Mouse (Mus musculus): ENCODE measurements around the gene Lmcd1. TPM values are rescaled to one million over a fixed set of nuclear protein-coding genes. Genes with fewer than 3 reads are reported as not detected.
A peak's percentile ranks its signal among the peaks of the same experiment; 100 is the strongest.

Gene Lmcd1
- total RNA-seq, 2 experiments from 2014 or later, result 5.4 to 6.0 TPM

DNA sequence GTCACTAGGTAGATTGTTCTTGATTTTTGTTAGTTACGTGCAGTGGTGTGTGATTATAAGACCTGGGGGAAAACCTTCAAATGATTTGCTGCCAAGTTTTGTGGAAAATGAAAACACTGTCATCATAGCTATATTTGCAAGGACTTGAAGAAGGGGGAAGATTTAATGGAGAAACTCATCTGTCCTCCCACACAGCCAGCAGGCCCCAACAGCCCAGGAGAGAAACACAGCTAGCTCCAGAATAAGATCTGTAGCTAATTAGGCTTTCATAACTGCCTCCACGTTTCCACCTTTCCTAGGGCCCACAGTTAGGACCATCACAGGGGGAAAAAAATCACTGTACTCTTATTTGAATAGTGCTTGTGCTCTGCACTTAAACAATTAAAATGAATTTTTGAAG, 10.5 kb downstream of the Lmcd1 start:
- no peak for DNase-seq (ENCODE audit: low spot score in 2 of 2)

DNA sequence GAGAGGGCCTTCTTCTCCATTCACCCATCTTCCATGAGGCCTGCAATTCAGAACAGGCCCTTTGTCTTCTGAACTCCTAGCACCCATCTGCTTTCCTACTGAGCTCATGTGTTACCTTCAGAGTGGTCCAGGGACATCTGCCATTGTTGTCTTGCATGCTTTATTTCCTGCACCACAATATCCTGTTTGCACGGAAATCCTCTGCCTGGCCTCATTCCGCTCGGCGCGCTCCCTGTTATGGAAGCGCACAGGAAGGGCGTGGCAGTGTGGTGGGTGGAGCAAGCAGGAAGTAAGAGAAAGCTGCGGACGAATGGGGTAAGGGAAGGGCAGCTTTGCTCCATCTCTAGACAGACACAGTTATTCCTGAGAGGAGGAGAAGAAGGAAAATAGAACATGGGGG, 14.1 kb downstream of the Lmcd1 start:
- DNase-seq (ENCODE audit: low spot score in 2 of 2), result no peak

DNA sequence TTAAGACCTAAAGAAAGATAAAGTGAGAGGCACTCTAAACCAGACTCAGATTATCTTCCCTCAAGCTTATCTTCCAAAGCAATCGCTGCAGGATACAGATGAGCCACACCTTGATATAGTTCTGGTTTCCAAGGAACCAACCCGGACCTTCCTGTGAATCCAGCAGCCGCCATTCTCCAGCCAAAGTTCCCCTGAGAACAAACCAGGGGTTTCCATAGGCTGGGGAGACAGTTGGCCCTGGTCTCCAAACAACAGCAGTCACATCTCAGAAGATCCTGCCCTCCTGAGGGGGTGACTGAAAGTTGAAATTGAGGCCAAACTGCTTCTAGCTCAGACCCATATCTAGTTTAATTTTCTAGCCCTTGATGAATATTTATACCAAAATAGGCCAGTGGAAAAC, 14.7 kb downstream of the Lmcd1 start:
- no peak for DNase-seq (ENCODE audit: low spot score in 2 of 2)

DNA sequence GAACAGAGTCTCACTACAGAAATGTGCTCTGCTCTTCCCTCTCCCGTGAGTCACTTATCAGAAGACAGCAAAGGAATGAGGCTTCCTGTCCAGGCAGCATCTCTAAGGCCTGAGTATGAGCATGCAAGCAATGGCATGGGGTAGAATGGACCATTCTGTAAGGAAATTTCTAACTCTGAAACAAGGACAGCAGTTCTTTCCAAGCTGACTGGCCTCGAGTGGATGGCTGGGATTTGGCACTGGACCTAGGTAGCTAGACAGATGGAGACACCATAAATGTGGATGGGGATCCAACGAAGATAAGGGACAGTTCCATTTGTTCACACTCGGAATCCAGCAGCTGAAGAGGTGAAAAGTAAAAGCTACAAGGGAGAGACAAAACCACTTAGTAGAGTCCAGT, 17.6 kb downstream of the Lmcd1 start:
- no peak for DNase-seq (ENCODE audit: low spot score in 2 of 2)

DNA sequence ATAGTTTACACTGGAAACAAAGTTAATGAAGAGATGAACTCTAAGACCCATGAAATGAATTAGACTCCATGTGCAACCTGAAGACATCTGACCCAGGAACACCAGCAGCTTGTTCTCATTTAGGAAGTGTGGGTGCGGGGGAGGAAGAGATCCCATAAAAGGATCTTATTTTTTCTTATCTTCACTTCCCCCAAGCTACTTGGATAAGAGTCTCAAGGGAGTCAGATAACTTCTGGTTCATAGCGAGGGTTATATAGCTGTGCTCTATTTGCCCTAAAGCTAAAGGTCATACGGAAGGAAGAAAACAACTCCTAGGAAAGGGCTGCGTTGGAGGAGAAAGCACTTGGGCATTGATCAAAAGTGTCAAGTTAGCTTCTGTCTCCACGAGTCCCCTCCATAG, 19.8 kb downstream of the Lmcd1 start:
- no peak for DNase-seq (ENCODE audit: low spot score in 2 of 2)

DNA sequence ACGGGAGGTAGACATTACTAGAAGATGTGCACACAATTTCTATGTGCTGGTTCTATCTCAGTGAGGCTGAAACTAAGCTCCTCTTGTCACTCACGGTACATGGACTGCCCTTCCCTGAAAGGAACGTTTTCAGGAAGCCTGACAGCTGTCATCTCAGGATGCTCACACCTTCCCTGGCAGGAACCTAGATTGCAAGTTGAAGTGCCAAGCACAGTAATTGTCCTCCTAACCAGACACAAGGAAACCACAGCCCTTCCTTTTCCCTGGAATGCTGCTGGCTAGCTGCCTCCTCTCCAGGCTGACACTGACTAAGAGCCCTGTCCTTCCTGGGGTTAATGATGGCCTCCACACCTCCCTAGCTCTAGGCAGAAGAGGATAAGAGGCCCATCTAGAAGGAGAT, 21.7 kb downstream of the Lmcd1 start:
- DNase-seq (ENCODE audit: low spot score in 2 of 2), result no peak

DNA sequence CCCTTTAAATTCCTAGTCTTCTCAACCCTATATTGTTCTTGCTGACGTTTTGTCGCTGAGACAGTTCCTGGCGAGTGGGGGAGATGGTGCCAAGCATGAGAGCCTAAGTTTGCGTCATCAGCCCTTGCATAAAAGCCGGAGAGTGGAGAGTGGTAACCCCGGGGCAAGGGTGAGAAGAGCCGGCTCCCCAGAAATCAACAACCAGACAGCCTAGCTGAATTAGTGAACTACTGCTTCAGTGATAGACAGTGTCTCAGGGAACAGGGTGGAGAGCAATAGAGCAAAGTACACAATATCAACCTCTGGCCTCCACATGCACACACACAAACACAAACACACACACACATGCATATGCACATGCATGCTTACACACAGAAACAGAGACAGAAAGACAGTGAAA, 26.6 kb downstream of the Lmcd1 start:
- DNase-seq (ENCODE audit: low spot score in 2 of 2), result no peak

DNA sequence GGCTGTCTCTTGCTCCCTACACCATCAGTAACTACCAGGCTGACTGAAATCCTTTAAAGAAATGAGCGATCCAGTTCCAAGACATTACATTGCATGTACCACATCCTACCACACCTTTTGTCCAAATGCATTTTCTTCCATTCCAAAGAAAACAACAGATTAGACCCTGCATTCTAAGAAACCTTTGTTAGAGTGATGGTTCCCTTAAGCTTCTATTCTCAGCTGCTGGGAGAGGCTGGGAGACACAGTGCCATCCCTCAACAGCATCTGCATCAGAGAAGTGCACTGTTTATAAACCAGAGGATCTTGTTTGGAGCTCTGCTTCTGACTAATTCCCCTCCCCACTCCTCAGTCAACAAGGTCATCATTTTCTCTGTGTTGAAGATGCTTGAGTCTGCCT, 27.1 kb downstream of the Lmcd1 start:
- no peak for DNase-seq (ENCODE audit: low spot score in 2 of 2)

DNA sequence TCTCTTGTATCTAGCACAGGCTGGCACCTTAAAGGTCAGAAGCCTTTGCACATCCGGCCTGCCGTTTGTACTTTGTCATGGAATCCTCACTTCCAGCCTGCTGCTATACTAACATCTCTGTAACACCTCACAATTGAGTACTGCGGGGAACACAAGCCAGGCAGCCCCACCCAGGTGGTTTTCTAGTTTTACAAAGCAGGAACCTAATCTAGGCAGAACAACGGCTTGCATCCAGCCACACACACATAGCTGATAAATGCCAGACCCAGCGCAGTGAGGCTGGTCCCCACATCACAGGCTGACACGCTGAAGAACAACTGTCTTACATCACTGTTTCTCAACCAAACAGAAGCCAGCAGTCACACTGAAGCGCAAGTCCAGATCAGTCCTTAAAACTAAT, 28.7 kb downstream of the Lmcd1 start:
- no peak for DNase-seq (ENCODE audit: low spot score in 2 of 2)

DNA sequence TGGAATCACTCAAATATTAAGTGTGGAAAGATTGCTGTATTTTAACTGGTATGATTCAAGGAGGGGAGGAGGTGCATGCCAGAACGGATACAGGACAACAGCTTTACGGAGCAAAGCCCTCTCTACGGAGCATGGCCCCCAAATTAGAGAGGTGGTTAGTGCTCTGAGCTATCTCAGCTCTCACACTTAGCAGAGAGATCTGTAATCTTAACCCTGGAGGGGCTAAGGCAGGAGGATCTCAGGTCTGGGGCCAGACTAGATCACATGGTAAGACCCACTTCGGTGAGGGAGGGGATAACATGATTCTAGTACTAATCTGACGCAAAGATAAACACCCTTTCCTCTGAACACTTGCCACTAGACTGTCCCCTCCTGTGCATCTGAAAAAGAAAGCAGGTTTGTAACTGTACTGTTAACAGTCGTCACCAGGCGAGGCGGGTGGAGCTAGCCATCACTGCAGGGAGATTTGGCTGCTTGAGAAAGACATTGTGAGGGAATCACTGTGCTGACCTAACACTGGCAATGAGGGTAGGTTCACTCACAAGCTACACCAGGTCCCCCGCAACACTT, 29.3 kb downstream of the Lmcd1 start:
- no peak for DNase-seq (ENCODE audit: low spot score in 2 of 2)

DNA sequence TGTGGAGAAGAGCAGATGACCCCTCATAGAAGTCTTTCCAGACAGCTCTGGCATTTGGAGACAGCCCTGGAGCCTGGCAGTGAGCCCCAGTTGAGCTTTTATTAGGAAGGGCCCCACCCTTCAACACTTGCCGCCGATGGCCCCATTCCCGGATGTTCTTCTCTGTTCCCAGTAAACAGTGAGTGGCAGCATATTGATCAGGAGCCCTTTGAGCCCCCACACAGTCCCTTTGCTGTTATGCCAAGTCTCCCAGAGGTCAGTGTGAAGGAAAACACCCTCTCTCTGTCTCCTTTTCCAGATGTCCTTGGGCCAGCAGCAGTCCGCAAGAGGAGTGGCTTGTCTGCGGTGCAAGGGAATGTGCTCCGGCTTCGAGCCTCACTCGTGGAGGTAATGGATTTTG, 31.2 kb downstream of the Lmcd1 start:
- DNase-seq (ENCODE audit: low spot score in 2 of 2), result peak; percentile 27 to 34

DNA sequence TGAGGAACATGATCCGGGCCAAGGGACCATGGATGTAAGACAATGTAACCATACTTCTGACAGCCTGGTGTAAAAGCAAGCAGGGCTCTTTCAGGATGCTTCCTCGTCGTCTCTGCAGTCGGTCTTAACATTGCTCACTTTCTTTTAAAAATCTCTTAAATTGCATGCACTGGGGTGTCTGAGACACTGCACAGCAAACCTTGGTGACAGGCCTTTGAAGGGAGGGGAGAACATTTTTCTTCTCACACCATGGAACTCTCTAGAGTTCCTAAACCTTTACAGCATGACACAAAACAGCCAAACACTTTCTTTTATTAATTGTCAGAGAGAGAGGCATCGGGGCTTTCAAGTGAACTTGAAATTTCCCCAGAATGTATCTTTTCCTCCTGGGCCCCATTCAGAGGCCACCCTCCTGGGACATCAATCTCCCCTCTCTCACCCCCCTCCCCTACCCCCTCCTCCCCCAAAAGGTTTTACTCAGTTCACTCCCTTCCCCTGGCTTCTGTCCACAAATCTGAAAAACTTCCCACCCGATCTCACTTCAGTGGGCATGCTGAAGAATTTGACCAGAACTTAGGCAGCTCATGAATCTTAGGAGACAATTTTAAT, 35.9 kb downstream of the Lmcd1 start:
- no peak for DNase-seq (ENCODE audit: low spot score in 2 of 2)

DNA sequence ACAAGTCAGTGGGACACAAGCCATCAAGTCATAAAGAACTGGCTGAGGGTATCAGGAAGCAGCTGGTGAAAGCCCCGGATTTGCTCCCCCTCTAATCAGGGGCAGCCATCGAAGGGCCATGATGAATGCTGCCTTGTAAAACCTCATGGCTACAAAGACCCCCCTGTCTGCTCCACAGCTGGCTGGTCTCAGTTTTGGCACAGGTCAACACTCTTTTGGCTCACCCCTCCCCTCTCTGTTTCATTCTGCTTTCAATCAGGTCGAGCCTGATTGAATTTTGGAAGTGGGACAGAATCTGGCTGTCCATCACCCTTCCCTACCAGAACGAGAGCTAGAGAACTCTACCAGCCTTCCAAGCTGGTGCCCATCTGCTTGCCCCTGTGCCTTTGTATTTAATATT, 37.8 kb downstream of the Lmcd1 start:
- DNase-seq (ENCODE audit: low spot score in 2 of 2), result peak; percentile 44 to 58

DNA sequence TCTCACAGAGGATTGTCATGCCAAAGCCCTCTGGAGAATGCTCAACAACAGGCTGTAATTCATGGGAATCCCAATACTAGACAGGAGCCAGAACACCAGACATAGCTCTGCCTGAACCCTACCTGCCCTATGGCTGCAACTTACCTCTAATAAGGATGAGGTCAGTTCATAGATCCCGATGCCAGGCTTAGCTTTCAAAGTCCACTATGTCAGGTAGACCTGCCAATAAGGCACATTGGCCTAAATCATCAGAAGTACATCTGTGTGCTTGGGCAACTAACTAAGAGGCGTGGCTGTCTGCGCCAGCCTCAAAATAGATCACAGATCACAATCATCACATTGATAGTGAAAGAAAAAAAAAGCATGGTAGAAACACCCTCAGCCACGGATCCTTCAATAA, 45.9 kb downstream of the Lmcd1 start:
- DNase-seq (ENCODE audit: low spot score in 2 of 2), result no peak

DNA sequence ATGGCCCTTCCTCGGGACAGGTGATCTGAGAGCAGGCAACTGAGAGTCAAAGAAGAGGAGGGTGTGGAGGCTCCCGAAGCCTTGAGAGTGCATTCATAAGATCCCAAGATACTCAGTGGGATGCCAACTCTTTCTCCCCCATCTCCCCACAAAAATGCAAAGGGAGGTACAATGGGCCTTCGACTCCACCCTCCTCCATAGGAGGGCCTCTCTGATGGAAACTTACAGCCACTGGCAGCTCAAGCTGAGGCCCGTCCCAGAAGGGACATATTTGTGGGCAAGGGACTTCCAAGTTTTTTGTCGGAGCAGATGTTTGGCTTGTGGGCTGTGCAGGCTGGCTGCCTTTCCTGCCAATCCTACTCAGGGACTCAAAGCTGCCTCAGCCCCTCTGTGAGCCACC, 47.1 kb downstream of the Lmcd1 start:
- DNase-seq (ENCODE audit: low spot score in 2 of 2), result peak in 1 of 2 experiments; percentile 13

DNA sequence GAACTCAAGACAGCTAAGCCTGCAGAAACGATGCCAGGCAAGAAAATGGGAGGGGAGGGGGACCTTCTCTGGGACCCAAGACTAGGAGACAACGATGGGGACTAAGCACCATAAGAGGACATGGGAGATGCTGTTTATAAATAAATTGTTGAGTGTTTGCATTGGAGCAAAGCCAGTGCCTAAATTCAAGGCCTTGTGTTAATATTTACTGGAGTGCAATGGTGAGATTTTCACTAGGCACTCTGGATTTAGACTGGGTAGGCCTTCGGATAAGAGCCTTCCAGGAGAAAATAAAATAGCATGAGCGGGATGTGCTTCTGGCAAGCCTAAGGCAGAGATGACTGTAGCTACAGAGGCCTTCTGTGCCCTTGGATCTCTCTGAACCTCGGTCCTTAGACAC, 49.4 kb downstream of the Lmcd1 start:
- DNase-seq (ENCODE audit: low spot score in 2 of 2), result no peak

DNA sequence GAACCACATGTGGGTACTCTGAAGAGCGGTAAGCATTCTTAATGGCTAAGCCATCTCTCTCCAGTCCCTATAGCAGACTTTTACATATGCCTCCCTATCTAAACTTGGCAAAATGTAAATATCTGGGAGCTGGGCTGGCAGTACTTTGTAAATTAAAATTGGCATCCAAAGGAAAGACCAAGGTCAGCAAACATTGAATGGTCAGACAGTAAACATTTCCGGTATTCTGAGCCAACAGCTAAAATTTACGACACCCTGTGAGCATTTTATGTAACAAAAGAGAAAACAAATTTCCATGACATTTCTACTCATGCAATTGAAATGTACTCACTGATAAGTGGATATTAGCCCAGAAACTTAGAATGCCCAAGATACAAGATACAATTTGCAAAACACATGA, 51.7 kb downstream of the Lmcd1 start:
- no peak for DNase-seq (ENCODE audit: low spot score in 2 of 2)

DNA sequence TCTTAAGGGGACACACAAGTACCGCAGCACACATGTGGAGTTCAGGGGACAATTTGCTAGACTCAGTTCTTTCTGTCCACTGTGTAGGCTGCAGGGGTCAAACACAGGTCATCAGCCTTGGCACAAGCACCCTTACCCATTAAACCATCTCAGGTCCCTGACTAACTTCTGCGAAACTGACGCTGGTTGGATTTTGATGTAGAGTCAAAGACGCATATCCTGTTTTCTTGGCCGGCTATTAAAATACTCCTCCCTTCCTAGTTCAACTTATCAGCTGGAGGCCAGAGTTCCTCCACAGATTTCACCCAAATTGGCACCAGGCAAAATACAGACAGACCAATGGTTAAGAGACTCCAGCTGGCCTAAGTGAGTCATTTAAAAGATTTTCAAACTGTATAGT, 54.2 kb downstream of the Lmcd1 start:
- DNase-seq (ENCODE audit: low spot score in 2 of 2), result no peak

DNA sequence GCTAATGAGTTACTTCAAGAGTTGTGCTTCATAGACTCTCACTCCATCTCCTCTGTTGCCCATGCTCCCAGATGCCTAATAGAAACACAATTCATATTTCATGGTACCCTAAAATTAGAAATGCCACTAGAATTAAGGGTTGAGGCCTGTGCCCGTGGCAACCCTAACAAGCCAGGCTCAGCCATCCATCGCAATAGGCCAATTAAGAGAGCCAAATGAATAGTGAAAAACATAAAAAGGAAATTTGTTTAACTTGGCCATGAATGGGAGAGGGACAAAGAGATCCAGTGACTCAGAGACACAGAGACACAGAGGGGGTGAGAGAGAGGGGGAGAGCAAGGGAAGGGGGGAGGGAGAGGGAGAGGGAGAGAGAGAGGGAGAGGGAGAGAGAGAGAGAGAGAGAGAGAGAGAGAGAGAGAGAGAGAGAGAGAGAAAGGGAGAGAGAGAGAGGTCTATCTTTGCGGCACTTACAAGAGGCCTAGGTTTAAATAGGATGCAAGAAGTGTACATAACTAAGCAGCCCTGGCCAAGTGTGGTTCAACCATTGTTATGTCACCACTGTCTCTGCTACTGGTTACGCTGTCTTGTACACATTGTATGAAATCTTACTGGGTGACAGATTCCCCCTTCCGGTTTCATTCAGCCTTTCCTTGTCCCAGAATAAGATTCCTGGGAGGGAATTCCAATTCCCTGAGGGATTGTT, 57.1 kb downstream of the Lmcd1 start:
- DNase-seq (ENCODE audit: low spot score in 2 of 2), result peak in 1 of 2 experiments; percentile 8

DNA sequence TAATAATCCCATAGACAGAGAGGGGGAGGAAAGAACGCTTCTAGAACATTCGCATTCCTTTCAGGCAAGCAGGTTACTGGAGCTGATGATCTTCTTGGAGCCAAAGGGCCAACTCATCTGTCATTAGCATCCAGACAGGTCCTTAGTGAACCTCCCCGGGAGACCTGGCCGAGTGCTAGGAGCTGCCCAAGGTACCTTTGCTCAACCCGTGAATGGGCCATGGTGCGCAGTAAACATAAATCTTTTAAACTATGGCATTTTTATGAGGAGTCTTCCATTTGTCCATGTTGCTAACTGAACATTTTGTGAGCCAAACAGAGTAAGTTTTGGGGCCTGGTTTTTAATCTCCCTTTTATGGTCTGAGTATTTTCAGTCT, 57.7 kb downstream of the Lmcd1 start:
- DNase-seq (ENCODE audit: low spot score in 2 of 2), result no peak

DNA sequence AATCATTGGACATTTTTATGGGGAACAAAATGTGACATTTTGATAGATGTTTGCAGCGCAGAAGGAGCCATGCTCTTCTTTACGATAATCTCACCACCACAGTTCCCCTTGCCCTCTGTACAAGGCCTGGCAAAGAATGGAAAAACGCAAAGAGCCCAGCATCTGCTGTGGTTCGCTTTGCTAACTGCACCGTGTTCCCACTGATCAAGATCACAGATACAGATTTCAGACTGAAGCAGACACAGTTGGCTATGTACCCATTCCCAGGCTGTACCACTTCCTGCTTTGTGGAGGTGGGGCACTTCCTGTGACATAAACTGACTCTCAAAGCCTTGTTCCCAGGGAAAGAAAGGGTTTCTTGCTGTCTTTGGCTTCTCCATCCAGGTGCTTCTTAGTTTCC, 60.4 kb downstream of the Lmcd1 start:
- DNase-seq (ENCODE audit: low spot score in 2 of 2), result no peak

DNA sequence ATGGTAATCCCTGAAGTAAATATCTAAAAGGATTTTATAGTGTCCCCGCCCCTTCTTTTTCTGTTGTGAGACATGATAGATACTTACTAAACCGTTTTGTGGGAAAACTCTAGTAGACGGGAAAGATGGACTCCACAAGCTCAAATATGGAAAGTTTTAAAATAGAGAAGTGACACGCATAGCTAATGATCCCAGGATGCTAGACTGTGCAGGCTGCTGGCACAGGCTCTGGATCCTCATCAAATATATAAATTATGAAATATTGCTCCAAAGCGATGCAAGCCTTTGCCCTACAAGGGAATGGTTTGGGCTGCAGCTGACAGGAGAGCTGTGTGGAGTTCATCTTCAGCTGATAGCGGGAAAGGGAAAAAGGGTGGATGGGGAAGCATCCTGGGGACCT, 64.1 kb downstream of the Lmcd1 start:
- DNase-seq (ENCODE audit: low spot score in 2 of 2), result no peak

DNA sequence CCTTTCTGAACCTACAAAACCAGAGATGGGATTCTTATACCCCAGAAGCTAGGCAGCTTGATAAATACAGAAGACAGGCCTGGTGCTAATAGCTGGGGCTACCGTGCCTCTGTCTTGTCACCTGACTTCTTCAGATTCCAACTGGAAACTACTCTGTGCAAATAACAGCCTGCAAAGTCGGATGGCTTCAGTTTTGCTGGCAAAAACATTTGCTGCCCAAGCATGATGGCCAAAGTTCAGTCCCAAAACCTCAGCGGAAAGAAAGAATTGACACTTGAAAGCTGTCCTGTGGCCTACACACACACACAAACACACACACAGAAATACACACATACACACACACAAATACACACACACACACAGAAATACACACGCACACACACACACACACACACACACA, 65.5 kb downstream of the Lmcd1 start:
- no peak for DNase-seq (ENCODE audit: low spot score in 2 of 2)
